Mouse (Mus musculus) kidney, adult 2 months (tissue): ENCODE measurements at regions not wholly inside any gene's neighbourhood (a gene's known extent, or its start where the extent isn't known, plus 50 kb on each side); places are given as distances from the start of the nearest gene placed in this dataset.

Source experiments
- CTCF ChIP-seq: fragments of 200-500 bp; conservative IDR thresholded peaks from 2 replicates; pipeline ENCODE4 v1.5.1; 2011; ENCODE audit warnings: low read depth, mild to moderate bottlenecking, control low read depth, low read length, moderate library complexity, mixed read lengths; ENCODE audit not compliant: insufficient read depth, insufficient read length
- POLR2A ChIP-seq: fragments of 200-500 bp; IDR thresholded peaks from one replicate; pipeline ENCODE4 v1.6.1; 2011; ENCODE audit warnings: low read depth, low read length, control low read depth

GRCm38 (mm10) chr13:44260039-44260438 is 469.2 kb upstream of the Jarid2 start:
- no peak for TF ChIP-seq POLR2A
- no peak for TF ChIP-seq CTCF
